Mouse (Mus musculus): ENCODE results near the gene Thap4.

DNA sequence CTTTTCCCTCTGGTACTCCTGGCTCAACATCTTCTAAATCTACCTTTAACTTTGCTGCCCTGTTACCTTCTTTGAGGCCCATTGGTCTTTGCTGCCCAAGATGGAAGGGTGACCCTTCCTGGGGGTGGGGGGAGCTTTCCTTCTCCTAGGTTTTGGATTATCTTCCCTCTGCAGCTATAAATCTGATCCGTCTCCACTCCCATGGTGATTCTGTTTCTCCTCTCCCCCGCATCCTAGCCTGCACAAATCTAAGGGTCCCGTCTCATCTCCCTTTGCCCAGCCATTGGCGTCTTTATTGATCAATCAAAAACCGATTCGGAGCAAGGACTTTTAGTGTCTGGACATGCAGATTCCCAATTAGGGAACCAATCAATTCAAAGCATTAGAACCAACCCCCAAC lies 12.9 kb upstream of the Thap4 start:
- TF ChIP-seq CTCF (conservative IDR thresholded peaks at IDR 0.05; ENCODE audit: insufficient read depth, insufficient read length, low read depth, low read length) (no peak), POLR2A (IDR thresholded peaks at IDR 0.05; ENCODE audit: low read depth, low read length) (no peak)

Measured in kidney, adult 2 months (tissue).